Mouse (Mus musculus): ENCODE data around the gene Myo7a. TPM values are rescaled to one million over a fixed set of nuclear protein-coding genes. Genes with fewer than 3 reads are reported as not detected.

The Myo7a gene
- polyA plus RNA-seq (2015; fragmentation: Nextera tagmentation; extraction: Ambion mirVana), result 9.9 and 11.3 TPM in 2 replicates

- no peak within 1 kb of the TSS for H3K27ac ChIP-seq (ENCODE audit: low read length)
- no peaks in the 10 kb centered on the region for H3K27me3 ChIP-seq (ENCODE audit: control insufficient read depth, insufficient read depth, low read depth, low read length)
- peak within 1 kb of the TSS; percentile 19 for H3K4me3 ChIP-seq (ENCODE audit: low read length)
- H3K9me3 ChIP-seq (ENCODE audit: control insufficient read depth, low read length), result no peaks in the 10 kb centered on the region
- H3K9ac ChIP-seq (ENCODE audit: low read length), result peak within 1 kb of the TSS; percentile 42
- WGBS, result 31% methylated on average over 9 of the region's 9 CpGs
- no peaks in the 10 kb centered on the region for H3K36me3 ChIP-seq (ENCODE audit: control insufficient read depth, insufficient read depth, low read length)
- peak; percentile 20; the same call in 1 of the 2 replicates for ATAC-seq (ENCODE audit: low read depth)
- peaks cover 3% of the 10 kb centered on the region for H3K4me1 ChIP-seq (replicated peaks; ENCODE audit: control insufficient read depth, insufficient read depth, low read length)
- H3K4me2 ChIP-seq (ENCODE audit: low read depth, low read length), result peak within 1 kb of the TSS; percentile 54
These were observed at the start of gene Myo7a for GRCm38 (mm10) chr7:98119179-98119960. Gene Myo7a, minus strand, starts transcription at chr7:98119524.

- Histone ChIP-seq H3K36me3 (ENCODE audit: control insufficient read depth, insufficient read depth, low read length) (no peaks in the 10 kb centered on the region), H3K4me2 (ENCODE audit: low read depth, low read length) (peak overlapping the region; percentile 21; the same call in 1 of the 2 replicates), H3K4me1 (replicated peaks; ENCODE audit: control insufficient read depth, insufficient read depth, low read length) (peaks cover 43% of the 10 kb centered on the region), H3K9ac (ENCODE audit: low read length) (peak overlapping the region; percentile 60), H3K4me3 (ENCODE audit: low read length) (no peak overlapping the region), H3K27me3 (ENCODE audit: control insufficient read depth, insufficient read depth, low read depth, low read length) (no peaks in the 10 kb centered on the region), H3K9me3 (ENCODE audit: control insufficient read depth, low read length) (no peaks in the 10 kb centered on the region), H3K27ac (ENCODE audit: low read length) (peak overlapping the region; percentile 77)
- WGBS, result 36% methylated on average over 10 of the region's 10 CpGs
- ATAC-seq (ENCODE audit: low read depth), result peak; percentile 73
These were observed 45.7 kb upstream of the Myo7a start for GRCm38 (mm10) chr7:98164999-98165528.

DNA sequence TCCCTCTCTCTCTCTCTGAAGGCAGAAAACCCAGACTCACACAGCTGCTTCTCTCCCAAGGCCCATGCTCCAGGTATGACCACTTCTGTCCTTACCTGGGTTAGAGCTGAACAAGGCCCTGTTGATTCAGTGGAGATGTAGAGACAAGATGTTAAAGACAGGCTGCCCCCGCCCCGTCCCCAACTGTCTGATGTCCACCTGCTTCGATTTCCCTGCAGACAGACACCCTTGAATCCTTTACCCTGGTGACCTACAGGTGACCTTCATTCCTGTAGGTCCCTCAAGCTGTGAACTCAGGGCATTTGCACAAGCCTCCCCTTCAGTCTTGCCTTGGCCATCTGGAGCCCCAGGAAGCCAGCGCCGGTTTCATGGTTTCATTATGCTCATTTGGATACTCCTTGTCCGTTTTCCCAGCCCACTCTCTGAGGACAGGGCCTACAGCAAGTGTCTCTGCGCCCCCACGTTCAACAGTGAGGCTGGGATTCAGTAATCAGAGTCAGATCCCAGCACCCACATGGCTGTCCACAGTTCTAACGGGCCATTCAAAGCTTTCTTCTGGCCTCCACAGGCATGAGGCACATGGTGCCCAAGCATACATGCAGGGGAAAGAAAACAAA lies 45.2 kb upstream of the Myo7a start:
- no peak for ATAC-seq (ENCODE audit: low read depth)
- H3K9me3 ChIP-seq (ENCODE audit: control insufficient read depth, low read length), result no peaks in the 10 kb centered on the region
- 74% methylated on average over 9 of the region's 9 CpGs for WGBS
- peak overlapping the region; percentile 21; the same call in 1 of the 2 replicates for H3K4me2 ChIP-seq (ENCODE audit: low read depth, low read length)
- H3K9ac ChIP-seq (ENCODE audit: low read length), result peak overlapping the region; percentile 60
- H3K27ac ChIP-seq (ENCODE audit: low read length), result peak overlapping the region; percentile 77
- no peak overlapping the region for H3K4me3 ChIP-seq (ENCODE audit: low read length)
- H3K36me3 ChIP-seq (ENCODE audit: control insufficient read depth, insufficient read depth, low read length), result no peaks in the 10 kb centered on the region
- H3K27me3 ChIP-seq (ENCODE audit: control insufficient read depth, insufficient read depth, low read depth, low read length), result no peaks in the 10 kb centered on the region
- peaks cover 49% of the 10 kb centered on the region for H3K4me1 ChIP-seq (replicated peaks; ENCODE audit: control insufficient read depth, insufficient read depth, low read length)

DNA sequence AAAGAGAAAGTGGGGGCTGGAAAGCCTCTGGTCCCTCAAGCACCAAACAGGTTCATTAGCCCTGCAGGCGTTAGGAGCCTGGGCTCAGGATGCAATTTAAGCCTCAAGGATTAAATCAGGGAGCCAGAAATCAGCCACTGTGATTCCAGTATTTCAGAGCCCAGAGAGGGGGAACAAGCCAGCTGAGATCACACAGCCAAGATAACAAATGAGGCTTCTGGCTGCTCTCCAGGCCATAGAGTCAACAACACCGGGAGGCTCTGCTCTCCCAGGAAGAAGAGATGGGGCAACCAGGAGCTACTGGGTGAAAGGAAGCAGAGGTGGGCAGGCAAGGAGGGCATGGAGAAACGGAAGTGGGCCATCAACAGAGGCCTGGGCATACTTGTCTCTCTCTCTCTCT lies 44.4 kb upstream of the Myo7a start:
- Histone ChIP-seq H3K27me3 (ENCODE audit: control insufficient read depth, insufficient read depth, low read depth, low read length) (no peaks in the 10 kb centered on the region), H3K9me3 (ENCODE audit: control insufficient read depth, low read length) (no peaks in the 10 kb centered on the region), H3K9ac (ENCODE audit: low read length) (no peak overlapping the region), H3K4me3 (ENCODE audit: low read length) (no peak overlapping the region), H3K4me1 (replicated peaks; ENCODE audit: control insufficient read depth, insufficient read depth, low read length) (peaks cover 57% of the 10 kb centered on the region), H3K27ac (ENCODE audit: low read length) (0 out of 2 replicates have a peak overlapping the region, but pooled peaks have one; percentile 6), H3K4me2 (ENCODE audit: low read depth, low read length) (no peak overlapping the region), H3K36me3 (ENCODE audit: control insufficient read depth, insufficient read depth, low read length) (no peaks in the 10 kb centered on the region)
- WGBS, result 47% methylated on average over 3 of the region's 3 CpGs
- no peak for ATAC-seq (ENCODE audit: low read depth)

- ATAC-seq (ENCODE audit: low read depth), result no peak
- Histone ChIP-seq H3K4me1 (replicated peaks; ENCODE audit: control insufficient read depth, insufficient read depth, low read length) (peaks cover 64% of the 10 kb centered on the region), H3K4me3 (ENCODE audit: low read length) (no peak overlapping the region), H3K9ac (ENCODE audit: low read length) (no peak overlapping the region), H3K27ac (ENCODE audit: low read length) (no peak overlapping the region; the same call in 1 of the 2 replicates), H3K9me3 (ENCODE audit: control insufficient read depth, low read length) (no peaks in the 10 kb centered on the region), H3K36me3 (ENCODE audit: control insufficient read depth, insufficient read depth, low read length) (no peaks in the 10 kb centered on the region), H3K4me2 (ENCODE audit: low read depth, low read length) (no peak overlapping the region), H3K27me3 (ENCODE audit: control insufficient read depth, insufficient read depth, low read depth, low read length) (no peaks in the 10 kb centered on the region)
- 58% methylated on average over 6 of the region's 6 CpGs for WGBS
These were observed 42.9 kb upstream of the Myo7a start for GRCm38 (mm10) chr7:98162239-98162638.

DNA sequence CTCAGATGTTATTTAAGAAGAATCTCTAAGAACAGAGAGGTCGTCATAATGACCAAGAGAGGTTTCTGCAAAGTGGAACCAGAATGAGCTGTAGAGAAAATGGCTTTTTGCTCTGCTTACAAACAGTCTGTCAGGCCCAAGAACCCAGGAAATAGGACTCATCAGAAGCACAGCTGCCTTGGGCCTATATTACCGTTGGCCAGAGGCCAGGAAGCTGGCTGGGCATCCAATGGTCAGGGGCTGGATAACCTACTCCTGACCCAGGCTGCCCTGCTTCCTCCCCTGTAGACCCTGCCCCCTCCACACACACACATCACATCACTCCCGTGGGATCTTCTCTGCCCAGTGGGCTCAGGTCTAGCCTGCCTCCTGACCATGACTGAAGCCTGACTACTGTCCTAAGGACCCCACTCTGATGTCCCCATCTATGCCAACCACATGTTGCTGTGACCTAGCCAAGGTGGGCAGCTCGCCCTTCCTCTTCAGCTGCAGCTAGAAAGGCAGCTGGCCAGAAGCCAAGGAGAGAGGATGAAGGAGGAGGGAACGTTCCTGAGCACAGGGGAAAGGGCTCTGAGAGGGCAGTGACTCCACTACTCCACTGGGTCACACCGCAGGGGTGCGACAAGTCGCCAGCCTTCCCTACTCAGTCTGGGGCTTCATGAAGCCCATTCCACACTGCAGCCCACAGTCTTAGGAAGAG lies 40.9 kb upstream of the Myo7a start:
- no peaks in the 10 kb centered on the region for H3K27me3 ChIP-seq (ENCODE audit: control insufficient read depth, insufficient read depth, low read depth, low read length)
- no peaks in the 10 kb centered on the region for H3K9me3 ChIP-seq (ENCODE audit: control insufficient read depth, low read length)
- H3K4me2 ChIP-seq (ENCODE audit: low read depth, low read length), result no peak overlapping the region
- ATAC-seq (ENCODE audit: low read depth), result peak; percentile 24; the same call in 1 of the 2 replicates
- H3K27ac ChIP-seq (ENCODE audit: low read length), result peak overlapping the region; percentile 81
- 8% methylated on average over 8 of the region's 8 CpGs for WGBS
- peak overlapping the region; percentile 37; the same call in 1 of the 2 replicates for H3K9ac ChIP-seq (ENCODE audit: low read length)
- no peaks in the 10 kb centered on the region for H3K36me3 ChIP-seq (ENCODE audit: control insufficient read depth, insufficient read depth, low read length)
- peaks cover 62% of the 10 kb centered on the region for H3K4me1 ChIP-seq (replicated peaks; ENCODE audit: control insufficient read depth, insufficient read depth, low read length)
- H3K4me3 ChIP-seq (ENCODE audit: low read length), result no peak overlapping the region

DNA sequence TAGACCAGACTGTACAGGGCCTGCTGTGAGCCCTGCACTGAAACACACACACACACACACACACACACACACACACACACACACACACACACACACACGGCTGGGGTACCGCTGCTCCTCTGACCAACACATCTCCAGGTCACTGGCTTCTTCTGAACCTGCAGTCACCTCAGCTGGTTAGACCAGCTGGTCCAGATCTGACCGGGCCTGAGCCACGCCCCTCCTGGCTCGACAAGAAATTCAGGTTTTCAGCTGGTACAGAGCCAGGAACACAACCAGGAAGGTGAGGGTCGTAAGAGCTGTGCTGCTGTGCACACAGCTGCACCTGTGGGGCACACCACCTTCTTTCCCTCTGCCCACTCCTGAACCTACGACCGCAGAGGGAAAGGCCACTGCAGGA lies 39.2 kb upstream of the Myo7a start:
- H3K4me1 ChIP-seq (replicated peaks; ENCODE audit: control insufficient read depth, insufficient read depth, low read length), result peaks cover 51% of the 10 kb centered on the region
- H3K9ac ChIP-seq (ENCODE audit: low read length), result no peak overlapping the region
- H3K36me3 ChIP-seq (ENCODE audit: control insufficient read depth, insufficient read depth, low read length), result no peaks in the 10 kb centered on the region
- no peaks in the 10 kb centered on the region for H3K27me3 ChIP-seq (ENCODE audit: control insufficient read depth, insufficient read depth, low read depth, low read length)
- peak overlapping the region; percentile 81 for H3K27ac ChIP-seq (ENCODE audit: low read length)
- no peaks in the 10 kb centered on the region for H3K9me3 ChIP-seq (ENCODE audit: control insufficient read depth, low read length)
- no peak overlapping the region for H3K4me3 ChIP-seq (ENCODE audit: low read length)
- peak overlapping the region; percentile 22 for H3K4me2 ChIP-seq (ENCODE audit: low read depth, low read length)
- 41% methylated on average over 7 of the region's 8 CpGs for WGBS
- ATAC-seq (ENCODE audit: low read depth), result peak; percentile 75

- ATAC-seq (ENCODE audit: low read depth), result no peak
- no peak overlapping the region for H3K4me3 ChIP-seq (ENCODE audit: low read length)
- peak overlapping the region; percentile 79 for H3K27ac ChIP-seq (ENCODE audit: low read length)
- H3K36me3 ChIP-seq (ENCODE audit: control insufficient read depth, insufficient read depth, low read length), result no peaks in the 10 kb centered on the region
- H3K4me1 ChIP-seq (replicated peaks; ENCODE audit: control insufficient read depth, insufficient read depth, low read length), result peaks cover 48% of the 10 kb centered on the region
- H3K9ac ChIP-seq (ENCODE audit: low read length), result no peak overlapping the region
- no peaks in the 10 kb centered on the region for H3K27me3 ChIP-seq (ENCODE audit: control insufficient read depth, insufficient read depth, low read depth, low read length)
- no peaks in the 10 kb centered on the region for H3K9me3 ChIP-seq (ENCODE audit: control insufficient read depth, low read length)
- no peak overlapping the region for H3K4me2 ChIP-seq (ENCODE audit: low read depth, low read length)
- 50% methylated on average over 5 of the region's 5 CpGs for WGBS
These were observed 38.5 kb upstream of the Myo7a start for GRCm38 (mm10) chr7:98157636-98158332.

Data from lung, embryonic 16.5 days (tissue).